Comparison of ENCODE assay signal across 15 mouse cellular contexts in the genomic region with DNA sequence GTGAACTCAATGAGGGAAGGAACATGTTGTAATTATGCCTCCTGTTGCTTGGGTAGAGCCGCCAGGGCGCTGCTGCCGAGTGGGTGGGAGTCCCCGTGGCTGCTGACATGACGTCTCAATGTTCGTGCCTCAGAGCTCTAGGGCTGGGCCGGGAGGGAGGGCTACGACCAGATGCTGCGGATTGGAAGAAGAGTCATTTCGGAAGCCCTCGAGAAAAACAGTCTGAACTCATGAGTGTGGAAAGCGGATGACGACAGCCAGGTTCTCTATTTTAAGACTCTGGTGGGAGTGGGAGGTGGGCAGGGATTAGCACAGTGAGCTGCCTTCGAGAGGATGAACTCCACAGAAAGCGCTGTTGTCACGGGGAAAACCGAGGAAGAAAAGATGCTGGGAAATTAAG. TPM values are rescaled to one million over a fixed set of nuclear protein-coding genes. Genes with fewer than 3 reads are reported as not detected.
A peak's percentile ranks its signal among the peaks of the same experiment; 100 is the strongest.
DNase-seq lines count a peak whose midpoint lies in the region; ATAC-seq and TF ChIP-seq lines count a peak whose summit lies in the region.
"Had no signal": no experiment of that assay in that cellular context is flagged by ENCODE, and none has a peak within 500 bp of the region (broad histone marks: within the 10 kb centered on the region; RNA-seq: fewer than 3 reads in every experiment).

No protein-coding gene starts in this region.

- H3K36me3 ChIP-seq in embryonic facial prominence, embryonic 11.5 days (replicated peaks; ENCODE audit: control insufficient read depth, insufficient read depth, low read depth, low read length): no peaks in the 10 kb centered on the region
- peaks cover 13% of the 10 kb centered on the region; the same call in 1 of the 2 replicates for H3K36me3 ChIP-seq in embryonic facial prominence, embryonic 10.5 days (replicated peaks)
- 0 out of 2 replicates have a peak, but pooled peaks cover 4% of the 10 kb centered on the region for H3K36me3 ChIP-seq in midbrain, embryonic 13.5 days
- no peaks in the 10 kb centered on the region for H3K36me3 ChIP-seq in midbrain, embryonic 14.5 days (ENCODE audit: control insufficient read depth, insufficient read depth, low read length)
- no peaks in the 10 kb centered on the region for H3K36me3 ChIP-seq in thymus, adult 2 months (ENCODE audit: control insufficient read depth, insufficient read depth, low read length)
- peaks cover 12% of the 10 kb centered on the region for H3K36me3 ChIP-seq in kidney, embryonic 16.5 days (ENCODE audit: insufficient read depth, low read length)

- no peaks in the 10 kb centered on the region for H3K4me1 ChIP-seq in embryonic facial prominence, embryonic 11.5 days (ENCODE audit: control insufficient read depth, insufficient read depth, low read length)
- peaks cover 10% of the 10 kb centered on the region; the same call in 1 of the 2 replicates for H3K4me1 ChIP-seq in embryonic facial prominence, embryonic 10.5 days
- peaks cover 7% of the 10 kb centered on the region; the same call in 1 of the 2 replicates for H3K4me1 ChIP-seq in midbrain, embryonic 13.5 days (replicated peaks)
- H3K4me1 ChIP-seq in midbrain, embryonic 14.5 days (ENCODE audit: control insufficient read depth, insufficient read depth, low read length): no peaks in the 10 kb centered on the region
- 0 out of 2 replicates have a peak, but pooled peaks cover 3% of the 10 kb centered on the region for H3K4me1 ChIP-seq in thymus, adult 2 months (replicated peaks; ENCODE audit: control insufficient read depth, insufficient read depth, low read length)
- peaks cover 8% of the 10 kb centered on the region for H3K4me1 ChIP-seq in kidney, embryonic 16.5 days (ENCODE audit: insufficient read depth, low read length)

- 80% methylated on average over 17 of the region's 17 CpGs for WGBS in embryonic facial prominence, embryonic 11.5 days
- 87% methylated on average over 17 of the region's 17 CpGs for WGBS in embryonic facial prominence, embryonic 10.5 days
- WGBS in midbrain, embryonic 13.5 days: 59% methylated on average over 17 of the region's 17 CpGs
- WGBS in midbrain, embryonic 14.5 days: 37% methylated on average over 17 of the region's 17 CpGs
- 95% methylated on average over 17 of the region's 17 CpGs for WGBS in thymus, adult 2 months
- WGBS in kidney, embryonic 16.5 days: 48% methylated on average over 17 of the region's 17 CpGs

- H3K9me3 ChIP-seq in embryonic facial prominence, embryonic 11.5 days (replicated peaks; ENCODE audit: control insufficient read depth, low read length): no peaks in the 10 kb centered on the region
- H3K9me3 ChIP-seq in embryonic facial prominence, embryonic 10.5 days: no peaks in the 10 kb centered on the region
- H3K9me3 ChIP-seq in midbrain, embryonic 13.5 days: no peaks in the 10 kb centered on the region
- no peaks in the 10 kb centered on the region for H3K9me3 ChIP-seq in midbrain, embryonic 14.5 days (ENCODE audit: control insufficient read depth, low read length)
- H3K9me3 ChIP-seq in kidney, embryonic 16.5 days (ENCODE audit: low read length): no peaks in the 10 kb centered on the region
- H3K9me3 ChIP-seq: G1E; limb, embryonic 13.5 days had no signal

- intact Hi-C loops in left cerebral cortex, postnatal 14 days (cut with DNase I): no loop called here

- DNase-seq in embryonic facial prominence, embryonic 11.5 days (ENCODE audit: low spot score): no peak
- no peak for DNase-seq in embryonic facial prominence, embryonic 10.5 days (ENCODE audit: low spot score)
- no peak for DNase-seq in midbrain, embryonic 14.5 days
- DNase-seq in left cerebral cortex, postnatal 14 days (ENCODE audit: low spot score in 2 of 2): peak; percentile 67 to 79
- no peak for DNase-seq in thymus, adult 2 months
- DNase-seq in kidney, postnatal 10 days: no peak
- DNase-seq: cerebellum, adult 11 months; gastrocnemius, postnatal 25 days; kidney, adult 18-20 months; lung, postnatal 36 days had no signal

- no peak for TF ChIP-seq POLR2A in thymus, adult 2 months (IDR thresholded peaks at IDR 0.05; ENCODE audit: control insufficient read depth, extremely low read depth, insufficient read depth, low read length, poor library complexity)

- H3K4me3 ChIP-seq in embryonic facial prominence, embryonic 11.5 days (ENCODE audit: low read depth, low read length): no peak overlapping the region
- H3K4me3 ChIP-seq in embryonic facial prominence, embryonic 10.5 days: no peak overlapping the region
- no peak overlapping the region for H3K4me3 ChIP-seq in midbrain, embryonic 13.5 days (replicated peaks)
- H3K4me3 ChIP-seq in midbrain, embryonic 14.5 days (replicated peaks; ENCODE audit: low read depth, low read length): no peak overlapping the region
- no peak overlapping the region for H3K4me3 ChIP-seq in thymus, adult 2 months (ENCODE audit: control insufficient read depth, insufficient read depth, low read length)
- no peak overlapping the region for H3K4me3 ChIP-seq in kidney, embryonic 16.5 days (ENCODE audit: low read length)
- H3K4me3 ChIP-seq: limb, embryonic 13.5 days; myocyte had no signal

- no peak overlapping the region for H3K4me2 ChIP-seq in embryonic facial prominence, embryonic 11.5 days (ENCODE audit: low read depth, low read length)
- no peak overlapping the region for H3K4me2 ChIP-seq in midbrain, embryonic 13.5 days (replicated peaks)
- H3K4me2 ChIP-seq in midbrain, embryonic 14.5 days (ENCODE audit: low read length): no peak overlapping the region
- no peak overlapping the region for H3K4me2 ChIP-seq in kidney, embryonic 16.5 days (replicated peaks; ENCODE audit: low read depth, low read length)
- H3K4me2 ChIP-seq: limb, embryonic 13.5 days had no signal

- no peak overlapping the region for H3K27ac ChIP-seq in embryonic facial prominence, embryonic 11.5 days (replicated peaks; ENCODE audit: low read depth, low read length)
- H3K27ac ChIP-seq in embryonic facial prominence, embryonic 10.5 days (replicated peaks): no peak overlapping the region
- no peak overlapping the region for H3K27ac ChIP-seq in midbrain, embryonic 13.5 days
- H3K27ac ChIP-seq in midbrain, embryonic 14.5 days (replicated peaks; ENCODE audit: low read depth, low read length): no peak overlapping the region
- H3K27ac ChIP-seq in thymus, adult 2 months (ENCODE audit: control insufficient read depth, insufficient read depth, low read length): no peak overlapping the region
- H3K27ac ChIP-seq in kidney, embryonic 16.5 days (ENCODE audit: low read length): no peak overlapping the region
- H3K27ac ChIP-seq: limb, embryonic 13.5 days had no signal

- no peak for TF ChIP-seq CTCF in thymus, adult 2 months (IDR thresholded peaks at IDR 0.05; ENCODE audit: borderline replicate concordance, control insufficient read depth, extremely low read depth, insufficient read depth, low read length, poor library complexity)

- 0 out of 2 replicates have a peak, but pooled peaks have one; percentile 52 for ATAC-seq in embryonic facial prominence, embryonic 11.5 days (replicated peaks; ENCODE audit: insufficient number of reproducible peaks, low FRiP score, low TSS enrichment, low read depth)
- ATAC-seq in midbrain, embryonic 13.5 days: 0 out of 2 replicates have a peak, but pooled peaks have one; percentile 11
- no peak for ATAC-seq in midbrain, embryonic 14.5 days (ENCODE audit: low FRiP score, low TSS enrichment)
- ATAC-seq in kidney, embryonic 16.5 days (ENCODE audit: low FRiP score, low TSS enrichment): no peak

- H3K27me3 ChIP-seq in embryonic facial prominence, embryonic 11.5 days (ENCODE audit: control insufficient read depth, insufficient read depth, low read length): no peaks in the 10 kb centered on the region
- no peaks in the 10 kb centered on the region for H3K27me3 ChIP-seq in embryonic facial prominence, embryonic 10.5 days (replicated peaks; ENCODE audit: low read depth, poor library complexity, severe bottlenecking)
- H3K27me3 ChIP-seq in midbrain, embryonic 13.5 days: no peaks in the 10 kb centered on the region
- H3K27me3 ChIP-seq in midbrain, embryonic 14.5 days (ENCODE audit: control insufficient read depth, insufficient read depth, low read length): no peaks in the 10 kb centered on the region
- H3K27me3 ChIP-seq in thymus, adult 2 months (ENCODE audit: control insufficient read depth, insufficient read depth, low read length): no peaks in the 10 kb centered on the region
- no peaks in the 10 kb centered on the region for H3K27me3 ChIP-seq in kidney, embryonic 16.5 days (ENCODE audit: insufficient read depth, low read length)
- H3K27me3 ChIP-seq: limb, embryonic 13.5 days had no signal

- no peak overlapping the region for H3K9ac ChIP-seq in embryonic facial prominence, embryonic 11.5 days (replicated peaks; ENCODE audit: low read length)
- H3K9ac ChIP-seq in midbrain, embryonic 13.5 days (replicated peaks): no peak overlapping the region
- no peak overlapping the region for H3K9ac ChIP-seq in midbrain, embryonic 14.5 days (replicated peaks; ENCODE audit: low read length)
- no peak overlapping the region for H3K9ac ChIP-seq in kidney, embryonic 16.5 days (replicated peaks; ENCODE audit: low read length)
- H3K9ac ChIP-seq: limb, embryonic 13.5 days had no signal

RNA-seq across cellular contexts. Expression of gene Jmjd1c, which starts 56.9 kb away (rescaled TPM):
- 44.5 and 46.9 TPM in 2 replicates for polyA plus RNA-seq in embryonic facial prominence, embryonic 11.5 days (2014; fragmentation: Nextera tagmentation; extraction: Ambion mirVana)
- polyA plus RNA-seq in embryonic facial prominence, embryonic 10.5 days (2016; fragmentation: Nextera tagmentation; extraction: Ambion mirVana): 33.1 and 34.9 TPM in 2 replicates
- 48.6 and 56.1 TPM in 2 replicates for polyA plus RNA-seq in midbrain, embryonic 13.5 days (2015; fragmentation: Nextera tagmentation; extraction: Ambion mirVana)
- 54.4 and 56.4 TPM in 2 replicates for polyA plus RNA-seq in midbrain, embryonic 14.5 days (2014; fragmentation: Nextera tagmentation; extraction: Ambion mirVana)
- 10 to 100 TPM; 85.6 to 90.5 TPM for total RNA-seq in left cerebral cortex, postnatal 14 days (2021)
- polyA plus RNA-seq in thymus, adult 2 months (2012; rRNA removed): 31.5 and 38.4 TPM in 2 replicates
- 30.5 and 33.7 TPM in 2 replicates for polyA plus RNA-seq in kidney, embryonic 16.5 days (2015; fragmentation: Nextera tagmentation; extraction: Ambion mirVana)

RNA-seq across cellular contexts. Expression of gene Reep3, which starts 57.7 kb away (rescaled TPM):
- polyA plus RNA-seq in embryonic facial prominence, embryonic 11.5 days (2014; fragmentation: Nextera tagmentation; extraction: Ambion mirVana): 27.2 and 29.3 TPM in 2 replicates
- 23.7 and 24.6 TPM in 2 replicates for polyA plus RNA-seq in embryonic facial prominence, embryonic 10.5 days (2016; fragmentation: Nextera tagmentation; extraction: Ambion mirVana)
- 38.6 and 41.0 TPM in 2 replicates for polyA plus RNA-seq in midbrain, embryonic 13.5 days (2015; fragmentation: Nextera tagmentation; extraction: Ambion mirVana)
- 30.5 and 35.5 TPM in 2 replicates for polyA plus RNA-seq in midbrain, embryonic 14.5 days (2014; fragmentation: Nextera tagmentation; extraction: Ambion mirVana)
- 10 to 100 TPM; 24.2 to 26.3 TPM for total RNA-seq in left cerebral cortex, postnatal 14 days (2021)
- polyA plus RNA-seq in thymus, adult 2 months (2012; rRNA removed): 12.9 and 13.2 TPM in 2 replicates
- polyA plus RNA-seq in kidney, embryonic 16.5 days (2015; fragmentation: Nextera tagmentation; extraction: Ambion mirVana): 41.6 and 51.0 TPM in 2 replicates

Comparison
In these comparisons a context has a peak if more than half of its experiments do, and no peak if none do; other contexts are left out.
1. ATAC-seq: peak in embryonic facial prominence, embryonic 11.5 days (single experiment) and midbrain, embryonic 13.5 days (single experiment); none in midbrain, embryonic 14.5 days (single experiment) and kidney, embryonic 16.5 days (single experiment).
2. DNase-seq: peak in left cerebral cortex, postnatal 14 days (2 of 2); none in embryonic facial prominence, embryonic 11.5 days (single experiment), embryonic facial prominence, embryonic 10.5 days (single experiment), midbrain, embryonic 14.5 days (single experiment), thymus, adult 2 months (single experiment) and kidney, postnatal 10 days (single experiment).